Mouse (Mus musculus) adipose tissue, adult 10 weeks (tissue): ENCODE measurements around the gene Hspa1l. TPM values are rescaled to one million over a fixed set of nuclear protein-coding genes. Genes with fewer than 3 reads are reported as not detected.

Experiments
- polyA plus RNA-seq: library from polyadenylated mRNA; stranded (reverse); fragments of 350-450 nt; fragmentation: Illumina TruSeq; extraction: RNeasy Lipid Tissue Mini Kit (QIAGEN cat#74804); gene quantifications from one replicate; pipeline ENCODE4 v1.2.3, GENCODE M21; 2014; ENCODE audit warnings: low read depth, low replicate concordance

Gene Hspa1l
- 12.0 TPM for polyA plus RNA-seq

GRCm38 (mm10) chr17:34972069-34972749 is at the start of gene Hspa1l, which contains the start of gene Hspa1a:
Hspa1l (plus strand) TSS chr17:34972703.
Hspa1a (minus strand) TSS chr17:34972156.

DNA sequence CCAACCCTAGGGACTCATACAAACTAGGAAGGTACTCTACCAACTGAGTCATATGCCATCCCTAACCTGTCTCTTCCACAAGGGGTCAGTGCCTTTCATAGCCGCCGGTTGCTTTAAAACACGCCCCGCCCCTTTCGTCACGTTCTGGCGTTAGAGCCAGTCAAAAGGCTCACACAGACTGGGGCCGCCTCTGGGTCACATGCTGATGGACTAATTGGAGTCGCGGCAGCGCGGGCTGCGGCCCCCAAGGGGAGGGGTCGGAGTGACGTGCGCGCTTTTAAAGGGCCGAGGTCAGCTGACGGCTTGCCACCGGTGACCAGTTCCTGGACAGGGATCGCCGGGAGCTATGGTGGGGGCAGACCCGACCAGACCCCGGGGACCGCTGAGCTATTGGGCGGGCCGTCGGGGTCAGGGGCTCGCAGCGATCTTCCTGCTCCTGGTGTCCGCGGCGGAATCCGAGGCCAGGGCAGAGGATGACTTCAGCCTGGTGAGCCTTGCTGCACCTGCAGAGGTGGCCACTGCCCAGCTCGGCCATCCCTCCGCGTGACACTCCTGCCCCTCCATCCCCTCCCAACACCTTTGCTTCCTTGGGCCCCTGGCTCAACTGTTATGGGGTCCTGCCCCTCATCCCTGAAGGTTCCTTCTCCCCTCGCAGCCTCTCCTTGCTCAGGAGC is 41.3 kb upstream of the Hspa1l start, which contains the start of gene Neu1:
Gene Neu1 (plus strand): TSS at position 193 of the 674 bp plus-strand sequence.

GRCm38 (mm10) chr17:34959130-34959778 is 13.2 kb upstream of the Hspa1l start, which contains the start of gene Hspa1b:
Hspa1b (minus strand) TSS chr17:34959238.

DNA sequence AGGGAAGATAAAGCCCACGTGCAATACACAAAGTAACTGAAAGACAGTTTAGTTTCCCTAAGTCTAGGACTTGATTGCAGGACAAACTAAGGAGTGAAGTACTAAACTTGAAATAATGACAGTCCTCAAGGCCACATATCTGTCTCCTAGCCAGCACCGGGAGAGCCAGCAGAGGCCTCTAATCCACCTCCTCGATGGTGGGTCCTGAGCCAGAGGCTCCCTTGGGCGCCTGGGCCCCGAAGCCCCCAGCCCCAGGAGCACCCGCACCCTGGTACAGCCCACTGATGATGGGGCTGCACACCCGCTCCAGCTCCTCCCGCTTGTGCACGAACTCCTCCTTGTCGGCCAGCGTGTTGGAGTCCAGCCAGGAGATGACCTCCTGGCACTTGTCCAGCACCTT is 2.7 kb upstream of the Hspa1l start, which contains the start of gene Gm20481:
Gene Gm20481 (plus strand): TSS at position 91 of the 400 bp plus-strand sequence.

GRCm38 (mm10) chr17:34981690-34982180 is 9.2 kb downstream of the Hspa1l start, which contains the start of gene Lsm2:
Lsm2 (plus strand) TSS chr17:34981862.

GRCm38 (mm10) chr17:35000717-35001451 is 28.4 kb downstream of the Hspa1l start, which contains the start of gene Vars:
Vars (plus strand) TSS chr17:35000987.

GRCm38 (mm10) chr17:35016376-35016775 is 43.9 kb downstream of the Hspa1l start, which contains the start of gene Vwa7:
Vwa7 (plus strand) TSS chr17:35016579.

DNA sequence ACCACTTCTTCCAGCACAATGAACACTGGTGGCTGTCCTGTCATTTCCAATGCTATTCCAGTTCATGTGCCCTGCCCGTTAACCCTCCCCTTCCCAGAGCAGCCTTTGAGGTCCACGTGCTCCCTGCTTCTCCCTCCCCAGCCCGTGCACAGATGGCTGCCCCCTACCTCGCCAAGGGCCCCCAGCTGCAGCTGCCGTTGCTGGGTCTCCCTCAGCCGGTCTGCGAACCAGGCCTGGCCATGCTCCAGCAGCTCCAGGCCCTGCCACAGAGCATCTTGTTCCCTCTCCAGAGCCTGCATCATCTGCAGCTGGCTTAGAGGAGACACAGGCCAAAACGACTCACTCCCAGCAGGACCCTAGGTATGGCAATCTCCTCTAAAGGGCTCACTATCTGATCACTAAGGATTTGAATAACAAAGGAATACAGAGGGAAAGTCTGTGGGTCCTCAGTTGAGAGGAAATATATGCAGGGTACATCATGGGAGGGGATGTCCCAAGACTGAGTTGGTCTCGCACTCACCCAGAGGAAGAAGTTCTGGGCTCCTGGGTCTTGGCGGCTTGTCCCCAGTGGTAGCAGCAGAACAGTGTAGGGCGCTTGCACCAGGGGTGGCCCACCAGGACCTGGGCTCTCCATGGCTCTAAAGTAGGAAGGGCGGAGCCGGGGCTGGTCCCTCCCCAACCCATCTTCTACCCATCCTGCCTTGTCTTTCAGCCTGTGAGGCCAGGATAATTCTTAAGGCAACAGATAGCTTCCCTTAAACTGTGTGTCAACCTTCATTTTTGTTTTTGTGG is 55.0 kb downstream of the Hspa1l start, which contains the start of gene Sapcd1:
Gene Sapcd1 (minus strand): TSS at position 740 of the 792 bp plus-strand sequence.

Other genes starting within 250 kb of the Hspa1l start
- gene C4b, start 228.8 kb upstream of the Hspa1l start, polyA plus RNA-seq: 248 TPM
- gene Cyp21a1, start 168.1 kb upstream of the Hspa1l start, polyA plus RNA-seq: 1.4 TPM
- 45.3 TPM for gene Stk19, start 135.8 kb upstream of the Hspa1l start, polyA plus RNA-seq
- 59.7 TPM for gene Dxo, start 135.7 kb upstream of the Hspa1l start, polyA plus RNA-seq
- 45.7 TPM for gene Skiv2l, start 122.5 kb upstream of the Hspa1l start, polyA plus RNA-seq
- 75.8 TPM for gene Nelfe, start 122.3 kb upstream of the Hspa1l start, polyA plus RNA-seq
- 114 TPM for gene Cfb, start 110.2 kb upstream of the Hspa1l start, polyA plus RNA-seq
- 14.4 TPM for gene Zbtb12, start 93.2 kb upstream of the Hspa1l start, polyA plus RNA-seq
- not detected for gene Gm20547, start 90.7 kb upstream of the Hspa1l start, polyA plus RNA-seq
- gene C2, start 74.4 kb upstream of the Hspa1l start, polyA plus RNA-seq: 104 TPM
- 113 TPM for gene Ehmt2, start 74.2 kb upstream of the Hspa1l start, polyA plus RNA-seq
- gene Slc44a4, start 58.2 kb upstream of the Hspa1l start, polyA plus RNA-seq: 39.3 TPM
- 81.9 TPM for gene Neu1, start 41.5 kb upstream of the Hspa1l start, polyA plus RNA-seq
- 47.9 TPM for gene Hspa1b, start 13.5 kb upstream of the Hspa1l start, polyA plus RNA-seq
- not detected for gene Gm20481, start 2.8 kb upstream of the Hspa1l start, polyA plus RNA-seq
- gene Hspa1a, start 547 bp upstream of the Hspa1l start, polyA plus RNA-seq: 24.3 TPM
- gene Lsm2, start 9.2 kb downstream of the Hspa1l start, polyA plus RNA-seq: 23.4 TPM
- 62.8 TPM for gene Vars, start 28.3 kb downstream of the Hspa1l start, polyA plus RNA-seq
- gene Vwa7, start 43.9 kb downstream of the Hspa1l start, polyA plus RNA-seq: 0.96 TPM
- gene Sapcd1, start 55.3 kb downstream of the Hspa1l start, polyA plus RNA-seq: 2.9 TPM
- gene Msh5, start 74.0 kb downstream of the Hspa1l start, polyA plus RNA-seq: 4.2 TPM
- 127 TPM for gene Clic1, start 77.3 kb downstream of the Hspa1l start, polyA plus RNA-seq
- gene Ddah2, start 86.3 kb downstream of the Hspa1l start, polyA plus RNA-seq: 43.7 TPM
- gene Ly6g6c, start 92.7 kb downstream of the Hspa1l start, polyA plus RNA-seq: 2.2 TPM
- gene Mpig6b, start 93.5 kb downstream of the Hspa1l start, polyA plus RNA-seq: 2.4 TPM
- gene Ly6g6e, start 104.2 kb downstream of the Hspa1l start, polyA plus RNA-seq: 8.2 TPM
- 14.6 TPM for gene Ly6g6d, start 105.4 kb downstream of the Hspa1l start, polyA plus RNA-seq
- gene Ly6g6f, start 112.9 kb downstream of the Hspa1l start, polyA plus RNA-seq: not detected
- 106 TPM for gene Abhd16a, start 116.6 kb downstream of the Hspa1l start, polyA plus RNA-seq
- gene Ly6g5c, start 135.6 kb downstream of the Hspa1l start, polyA plus RNA-seq: 1,353 TPM
- 1,252 TPM for gene Ly6g5b, start 142.7 kb downstream of the Hspa1l start, polyA plus RNA-seq
- gene Gpank1, start 148.8 kb downstream of the Hspa1l start, polyA plus RNA-seq: 14.5 TPM
- 234 TPM for gene Csnk2b, start 149.3 kb downstream of the Hspa1l start, polyA plus RNA-seq
- gene D17H6S53E, start 153.7 kb downstream of the Hspa1l start, polyA plus RNA-seq: 15.2 TPM
- not detected for gene Apom, start 159.3 kb downstream of the Hspa1l start, polyA plus RNA-seq
- gene Bag6, start 162.5 kb downstream of the Hspa1l start, polyA plus RNA-seq: 130 TPM
- gene Prrc2a, start 192.2 kb downstream of the Hspa1l start, polyA plus RNA-seq: 229 TPM
- 21.1 TPM for gene Aif1, start 203.4 kb downstream of the Hspa1l start, polyA plus RNA-seq
- gene Lst1, start 215.7 kb downstream of the Hspa1l start, polyA plus RNA-seq: 11.5 TPM
- gene Ltb, start 221.7 kb downstream of the Hspa1l start, polyA plus RNA-seq: 1.9 TPM
- 0.61 TPM for gene Tnf, start 229.3 kb downstream of the Hspa1l start, polyA plus RNA-seq
- not detected for gene Lta, start 232.6 kb downstream of the Hspa1l start, polyA plus RNA-seq
- 1.2 TPM for gene Gm16181, start 248.1 kb downstream of the Hspa1l start, polyA plus RNA-seq